Mouse (Mus musculus): ENCODE results near the gene Crocc2. TPM values are rescaled to one million over a fixed set of nuclear protein-coding genes. Genes with fewer than 3 reads are reported as not detected.

The Crocc2 gene
- polyA plus RNA-seq, 1 experiment from 2014 or later, result 0.02 TPM

GRCm38 (mm10) chr1:93227976-93228365, 59.4 kb downstream of the Crocc2 start:
- DNase-seq (ENCODE audit: low spot score), result no peak
- WGBS, result 88% methylated on average over 7 of the region's 7 CpGs
- Histone ChIP-seq H3K36me3 (no peaks in the 10 kb centered on the region), H3K4me3 (no peak overlapping the region), H3K27ac (replicated peaks) (no peak overlapping the region), H3K27me3 (ENCODE audit: low read depth, poor library complexity, severe bottlenecking) (peaks cover 22% of the 10 kb centered on the region), H3K9me3 (replicated peaks) (no peaks in the 10 kb centered on the region), H3K4me1 (peaks cover 5% of the 10 kb centered on the region; the same call in 1 of the 2 replicates)

GRCm38 (mm10) chr1:93229221-93229620, 60.7 kb downstream of the Crocc2 start:
- Histone ChIP-seq H3K36me3 (no peaks in the 10 kb centered on the region), H3K4me3 (no peak overlapping the region), H3K27ac (replicated peaks) (no peak overlapping the region), H3K27me3 (ENCODE audit: low read depth, poor library complexity, severe bottlenecking) (peaks cover 16% of the 10 kb centered on the region), H3K9me3 (replicated peaks) (no peaks in the 10 kb centered on the region), H3K4me1 (no peaks in the 10 kb centered on the region; the same call in 1 of the 2 replicates)
- WGBS, result 88% methylated on average over 6 of the region's 6 CpGs
- no peak for DNase-seq (ENCODE audit: low spot score)

GRCm38 (mm10) chr1:93229626-93230025, 61.1 kb downstream of the Crocc2 start:
- Histone ChIP-seq H3K9me3 (replicated peaks) (no peaks in the 10 kb centered on the region), H3K36me3 (no peaks in the 10 kb centered on the region), H3K4me1 (no peaks in the 10 kb centered on the region; the same call in 1 of the 2 replicates), H3K27ac (replicated peaks) (no peak overlapping the region), H3K27me3 (ENCODE audit: low read depth, poor library complexity, severe bottlenecking) (peaks cover 16% of the 10 kb centered on the region), H3K4me3 (no peak overlapping the region)
- DNase-seq (ENCODE audit: low spot score), result no peak
- WGBS, result 81% methylated on average over 4 of the region's 4 CpGs

- peak within 1 kb of the TSS; percentile 70 for H3K4me3 ChIP-seq
- no peaks in the 10 kb centered on the region for H3K36me3 ChIP-seq
- peak; percentile 86 for DNase-seq (ENCODE audit: low spot score)
- whole genome bisulfite sequencing, result under 1% methylated on average over 100 of the region's 100 CpGs
- peak within 1 kb of the TSS; percentile 63 for H3K27ac ChIP-seq (replicated peaks)
- peaks cover 18% of the 10 kb centered on the region for H3K4me1 ChIP-seq
- H3K27me3 ChIP-seq (ENCODE audit: low read depth, poor library complexity, severe bottlenecking), result peaks cover 52% of the 10 kb centered on the region
- H3K9me3 ChIP-seq (replicated peaks), result no peaks in the 10 kb centered on the region
These were observed 67.3 kb downstream of the Crocc2 start, which contains the start of gene Sned1 for GRCm38 (mm10) chr1:93235576-93236544. Gene Sned1, plus strand, starts transcription at chr1:93235841.

- Histone ChIP-seq H3K4me1 (peaks cover 18% of the 10 kb centered on the region), H3K4me3 (peak overlapping the region; percentile 70), H3K36me3 (no peaks in the 10 kb centered on the region), H3K9me3 (replicated peaks) (no peaks in the 10 kb centered on the region), H3K27ac (replicated peaks) (0 out of 2 replicates have a peak overlapping the region, but pooled peaks have one; percentile 63), H3K27me3 (ENCODE audit: low read depth, poor library complexity, severe bottlenecking) (peaks cover 52% of the 10 kb centered on the region)
- WGBS, result 6% methylated on average over 3 of the region's 3 CpGs
- peak; percentile 42 for DNase-seq (ENCODE audit: low spot score)
These were observed 68.0 kb downstream of the Crocc2 start for GRCm38 (mm10) chr1:93236545-93236924.

GRCm38 (mm10) chr1:93237676-93238075, 69.2 kb downstream of the Crocc2 start:
- peaks cover 18% of the 10 kb centered on the region for H3K4me1 ChIP-seq
- H3K27me3 ChIP-seq (ENCODE audit: low read depth, poor library complexity, severe bottlenecking), result peaks cover 52% of the 10 kb centered on the region
- H3K4me3 ChIP-seq, result no peak overlapping the region
- no peak overlapping the region for H3K27ac ChIP-seq (replicated peaks)
- 93% methylated on average over 10 of the region's 10 CpGs for WGBS
- no peaks in the 10 kb centered on the region for H3K36me3 ChIP-seq
- H3K9me3 ChIP-seq (replicated peaks), result no peaks in the 10 kb centered on the region
- no peak for DNase-seq (ENCODE audit: low spot score)

GRCm38 (mm10) chr1:93238201-93238600, 69.7 kb downstream of the Crocc2 start:
- no peak for DNase-seq (ENCODE audit: low spot score)
- Histone ChIP-seq H3K36me3 (no peaks in the 10 kb centered on the region), H3K4me3 (no peak overlapping the region), H3K27me3 (ENCODE audit: low read depth, poor library complexity, severe bottlenecking) (peaks cover 52% of the 10 kb centered on the region), H3K9me3 (replicated peaks) (no peaks in the 10 kb centered on the region), H3K27ac (replicated peaks) (no peak overlapping the region), H3K4me1 (peaks cover 18% of the 10 kb centered on the region)
- WGBS, result 56% methylated on average over 4 of the region's 4 CpGs

- Histone ChIP-seq H3K4me3 (no peak overlapping the region), H3K27ac (replicated peaks) (0 out of 2 replicates have a peak overlapping the region, but pooled peaks have one; percentile 14), H3K36me3 (no peaks in the 10 kb centered on the region), H3K27me3 (ENCODE audit: low read depth, poor library complexity, severe bottlenecking) (no peaks in the 10 kb centered on the region), H3K9me3 (replicated peaks) (no peaks in the 10 kb centered on the region), H3K4me1 (no peaks in the 10 kb centered on the region)
- 64% methylated on average over 2 of the region's 2 CpGs for WGBS
- no peak for DNase-seq (ENCODE audit: low spot score)
These were observed 77.4 kb downstream of the Crocc2 start for GRCm38 (mm10) chr1:93245936-93246335.

- no peak overlapping the region for H3K27ac ChIP-seq (replicated peaks)
- no peaks in the 10 kb centered on the region for H3K27me3 ChIP-seq (ENCODE audit: low read depth, poor library complexity, severe bottlenecking)
- 0 out of 2 replicates have a peak, but pooled peaks cover 4% of the 10 kb centered on the region for H3K4me1 ChIP-seq
- H3K36me3 ChIP-seq, result no peaks in the 10 kb centered on the region
- no peak for DNase-seq (ENCODE audit: low spot score)
- 58% methylated on average over 2 of the region's 2 CpGs for WGBS
- no peaks in the 10 kb centered on the region for H3K9me3 ChIP-seq (replicated peaks)
- H3K4me3 ChIP-seq, result no peak overlapping the region
These were observed 84.1 kb downstream of the Crocc2 start for GRCm38 (mm10) chr1:93252586-93252985.

- no peaks in the 10 kb centered on the region for H3K27me3 ChIP-seq (ENCODE audit: low read depth, poor library complexity, severe bottlenecking)
- no peaks in the 10 kb centered on the region for H3K9me3 ChIP-seq (replicated peaks)
- WGBS, result 89% methylated on average over 7 of the region's 7 CpGs
- H3K4me3 ChIP-seq, result no peak overlapping the region
- DNase-seq (ENCODE audit: low spot score), result no peak
- H3K4me1 ChIP-seq, result 0 out of 2 replicates have a peak, but pooled peaks cover 4% of the 10 kb centered on the region
- H3K36me3 ChIP-seq, result no peaks in the 10 kb centered on the region
- no peak overlapping the region for H3K27ac ChIP-seq (replicated peaks)
These were observed 87.2 kb downstream of the Crocc2 start for GRCm38 (mm10) chr1:93255761-93256160.

- DNase-seq (ENCODE audit: low spot score), result no peak
- Histone ChIP-seq H3K9me3 (replicated peaks) (no peaks in the 10 kb centered on the region), H3K36me3 (no peaks in the 10 kb centered on the region), H3K27ac (replicated peaks) (no peak overlapping the region), H3K4me1 (0 out of 2 replicates have a peak, but pooled peaks cover 4% of the 10 kb centered on the region), H3K4me3 (no peak overlapping the region), H3K27me3 (ENCODE audit: low read depth, poor library complexity, severe bottlenecking) (no peaks in the 10 kb centered on the region)
- 79% methylated on average over 1 of the region's 1 CpGs for WGBS
These were observed 89.0 kb downstream of the Crocc2 start for GRCm38 (mm10) chr1:93257560-93257959.

GRCm38 (mm10) chr1:93267207-93267606, 98.7 kb downstream of the Crocc2 start:
- 55% methylated on average over 3 of the region's 3 CpGs for WGBS
- Histone ChIP-seq H3K4me3 (no peak overlapping the region), H3K4me1 (peaks cover 2% of the 10 kb centered on the region), H3K27ac (replicated peaks) (no peak overlapping the region), H3K9me3 (replicated peaks) (no peaks in the 10 kb centered on the region), H3K36me3 (no peaks in the 10 kb centered on the region), H3K27me3 (ENCODE audit: low read depth, poor library complexity, severe bottlenecking) (no peaks in the 10 kb centered on the region)
- no peak for DNase-seq (ENCODE audit: low spot score)

GRCm38 (mm10) chr1:93268246-93268645, 99.7 kb downstream of the Crocc2 start:
- H3K36me3 ChIP-seq, result no peaks in the 10 kb centered on the region
- no peaks in the 10 kb centered on the region for H3K27me3 ChIP-seq (ENCODE audit: low read depth, poor library complexity, severe bottlenecking)
- no peak overlapping the region for H3K4me3 ChIP-seq
- no peak for DNase-seq (ENCODE audit: low spot score)
- H3K9me3 ChIP-seq (replicated peaks), result no peaks in the 10 kb centered on the region
- peaks cover 7% of the 10 kb centered on the region for H3K4me1 ChIP-seq
- 84% methylated on average over 2 of the region's 2 CpGs for WGBS
- no peak overlapping the region for H3K27ac ChIP-seq (replicated peaks)
